32 mouse cellular contexts compared by ENCODE assay signal in genomic region chr8:63088984-63089383, GRCm38 (mm10).
"Had no signal": no experiment of that assay in that cellular context is flagged by ENCODE, and none has a peak within 500 bp of the region (broad histone marks: within the 10 kb centered on the region; RNA-seq: fewer than 3 reads in every experiment).

No protein-coding gene starts in this region.

- H3K4me3 ChIP-seq: heart, embryonic 12.5 days; heart, embryonic 13.5 days; heart, embryonic 15.5 days; hindbrain, embryonic 10.5 days; hindbrain, embryonic 12.5 days; hindbrain, embryonic 13.5 days; hindbrain, embryonic 15.5 days; intestine, embryonic 15.5 days; kidney, embryonic 15.5 days; left cerebral cortex, adult 2 months had no signal

- ATAC-seq: hindbrain, embryonic 16.5 days; hindbrain, postnatal 0 days; inflammation-experienced regulatory T-cells, adult 6 months; intestine, embryonic 15.5 days; intestine, embryonic 16.5 days; intestine, postnatal 0 days had no signal

- H3K27ac ChIP-seq: heart, embryonic 13.5 days; heart, embryonic 15.5 days; hindbrain, embryonic 10.5 days; hindbrain, embryonic 12.5 days; hindbrain, embryonic 13.5 days; hindbrain, embryonic 14.5 days; hindbrain, embryonic 15.5 days; hindbrain, postnatal 0 days; intestine, embryonic 15.5 days; kidney, embryonic 15.5 days; kidney, postnatal 0 days; left cerebral cortex, adult 2 months had no signal

- DNase-seq: heart, postnatal 10 days; heart, postnatal 14 days; heart, postnatal 36 days; heart, postnatal 4 days; kidney, adult 11 months; kidney, adult 18-20 months; kidney, adult 2 months; kidney, adult 8-10 months; kidney, adult 9 months; kidney, postnatal 10 days; kidney, postnatal 14 days; kidney, postnatal 25 days; kidney, postnatal 36 days; kidney, postnatal 4 days; layer of hippocampus, postnatal 36 days had no signal
